Mouse (Mus musculus) liver, embryonic 12.5 days (tissue): ENCODE measurements around the gene Myzap. TPM values are rescaled to one million over a fixed set of nuclear protein-coding genes. Genes with fewer than 3 reads are reported as not detected.

ENCODE experiments used
- ATAC-seq: fragments of 200-750 bp; cut with Nextera tagmentation; 2 replicates; pipeline ENCODE4 v1.8.0; 2017; ENCODE audit warnings: moderate number of reproducible peaks, mild to moderate bottlenecking, moderate library complexity
- H3K27ac ChIP-seq: fragments of 300-500 bp; sonication (generic); 2 replicates; pipeline ENCODE4 v1.5.1; 2016; ENCODE audit warnings: mild to moderate bottlenecking
- H3K27me3 ChIP-seq: fragments of 300-500 bp; sonication (generic); replicated peaks from 2 replicates; pipeline ENCODE4 v1.6.1; 2016; ENCODE audit warnings: mild to moderate bottlenecking, moderate library complexity
- H3K36me3 ChIP-seq: fragments of 300-500 bp; sonication (generic); 2 replicates; pipeline ENCODE4 v1.6.1; 2016; ENCODE audit warnings: mild to moderate bottlenecking, moderate library complexity
- H3K4me1 ChIP-seq: fragments of 300-500 bp; sonication (generic); 2 replicates; pipeline ENCODE4 v1.6.1; 2016
- H3K4me2 ChIP-seq: fragments of 300-500 bp; sonication (generic); 2 replicates; pipeline ENCODE4 v1.6.1; 2016; ENCODE audit warnings: mild to moderate bottlenecking, moderate library complexity
- H3K4me3 ChIP-seq: fragments of 300-500 bp; sonication (generic); 2 replicates; pipeline ENCODE4 v1.5.1; 2016; ENCODE audit warnings: mild to moderate bottlenecking, moderate library complexity
- H3K9ac ChIP-seq: fragments of 300-500 bp; sonication (generic); 2 replicates; pipeline ENCODE4 v1.6.1; 2016; ENCODE audit warnings: mild to moderate bottlenecking, moderate library complexity
- H3K9me3 ChIP-seq: fragments of 300-500 bp; sonication (generic); replicated peaks from 2 replicates; pipeline ENCODE4 v1.6.1; 2016; ENCODE audit warnings: mild to moderate bottlenecking, moderate library complexity
- WGBS: fragments of 180-500 bp; shearing (Covaris S2); methylation state at CpG from one replicate; pipeline ENCODE4 v1.1.7; 2016; ENCODE audit not compliant: insufficient replicate concordance; 5-methylcytosine and 5-hydroxymethylcytosine counted together
- polyA plus RNA-seq: library from polyadenylated mRNA; unstranded; fragments of >200 nt; fragmentation: Nextera tagmentation; extraction: Ambion mirVana; gene quantifications from 2 replicates; pipeline ENCODE4 v1.2.1, GENCODE M21; 2016

The Myzap gene
- polyA plus RNA-seq, 1 experiment from 2014 or later, result 4.4 TPM

DNA sequence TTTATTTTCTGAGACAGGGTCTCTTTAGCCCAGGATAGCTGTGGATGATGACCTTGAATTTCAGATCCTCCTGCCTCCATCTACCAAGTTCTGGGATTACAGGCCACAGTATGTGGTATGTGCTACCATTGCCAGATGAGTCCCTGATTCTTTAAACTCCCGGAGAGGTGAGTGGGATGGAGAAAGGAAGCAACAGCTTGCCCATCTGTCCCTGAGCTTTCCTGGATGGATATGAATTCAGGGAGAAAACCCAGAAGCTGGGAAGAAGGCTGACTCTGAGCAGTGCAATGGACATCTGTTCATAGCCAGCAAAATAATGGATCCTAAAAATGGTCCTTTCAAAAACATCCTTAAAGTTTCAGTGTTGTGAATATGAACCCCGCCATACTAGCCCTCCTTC, 57.1 kb downstream of the Myzap start:
- H3K4me1 ChIP-seq, result no peaks in the 10 kb centered on the region
- no peak for ATAC-seq
- 70% methylated on average over 2 of the region's 2 CpGs for whole genome bisulfite sequencing
- no peak overlapping the region for H3K4me2 ChIP-seq
- H3K36me3 ChIP-seq, result no peaks in the 10 kb centered on the region
- H3K9ac ChIP-seq, result no peak overlapping the region
- H3K27ac ChIP-seq, result no peak overlapping the region
- no peak overlapping the region for H3K4me3 ChIP-seq
- H3K9me3 ChIP-seq, result 0 out of 2 replicates have a peak, but pooled peaks cover 2% of the 10 kb centered on the region
- H3K27me3 ChIP-seq, result no peaks in the 10 kb centered on the region

DNA sequence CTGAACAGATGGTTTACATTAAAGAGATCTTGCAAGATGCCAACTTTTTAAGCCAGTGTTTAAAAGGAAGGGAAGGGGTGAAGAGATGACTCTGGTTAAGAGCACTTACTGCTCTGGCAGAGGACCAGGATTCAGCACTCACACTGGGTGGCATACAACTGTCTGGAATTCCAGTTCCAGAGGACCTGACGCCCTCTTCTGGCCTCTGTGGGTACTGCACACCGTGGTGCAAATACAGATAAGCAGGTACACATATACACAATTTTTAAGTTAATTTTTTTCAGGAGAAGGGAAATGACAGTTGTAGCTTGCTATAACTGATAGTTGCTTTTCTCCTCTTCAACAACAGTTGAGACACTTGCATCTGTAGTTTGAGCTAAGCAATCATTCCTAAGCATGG, 62.2 kb downstream of the Myzap start:
- no peak overlapping the region for H3K9ac ChIP-seq
- no peaks in the 10 kb centered on the region for H3K36me3 ChIP-seq
- no peaks in the 10 kb centered on the region for H3K4me1 ChIP-seq
- 0 out of 2 replicates have a peak, but pooled peaks cover 5% of the 10 kb centered on the region for H3K9me3 ChIP-seq
- H3K27ac ChIP-seq, result no peak overlapping the region
- 58% methylated on average over 2 of the region's 2 CpGs for WGBS
- H3K27me3 ChIP-seq, result no peaks in the 10 kb centered on the region
- H3K4me3 ChIP-seq, result no peak overlapping the region
- no peak for ATAC-seq
- H3K4me2 ChIP-seq, result no peak overlapping the region

DNA sequence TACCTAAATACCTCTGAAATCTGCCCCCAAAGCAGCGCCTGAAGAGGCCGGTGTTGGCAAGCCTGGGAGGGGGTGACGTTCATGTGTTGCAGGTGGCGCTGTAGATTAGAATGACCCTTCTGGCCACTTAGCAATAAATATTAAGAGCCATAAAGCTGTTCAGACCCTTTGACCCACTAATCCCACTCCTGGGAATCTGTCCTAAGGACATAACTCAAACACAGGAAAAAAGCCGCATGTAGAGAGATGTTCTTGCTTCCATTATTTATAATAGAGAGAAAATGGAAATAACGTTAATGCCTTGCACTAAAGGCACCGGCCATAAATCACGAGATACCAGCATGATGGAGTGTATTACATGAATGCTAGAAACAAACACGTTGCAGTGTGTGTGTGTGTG, 64.7 kb downstream of the Myzap start:
- Histone ChIP-seq H3K4me3 (no peak overlapping the region), H3K27ac (no peak overlapping the region), H3K4me1 (no peaks in the 10 kb centered on the region), H3K27me3 (0 out of 2 replicates have a peak, but pooled peaks cover 4% of the 10 kb centered on the region), H3K4me2 (no peak overlapping the region), H3K9me3 (0 out of 2 replicates have a peak, but pooled peaks cover 5% of the 10 kb centered on the region), H3K9ac (no peak overlapping the region), H3K36me3 (no peaks in the 10 kb centered on the region)
- no peak for ATAC-seq
- WGBS, result 68% methylated on average over 9 of the region's 9 CpGs

DNA sequence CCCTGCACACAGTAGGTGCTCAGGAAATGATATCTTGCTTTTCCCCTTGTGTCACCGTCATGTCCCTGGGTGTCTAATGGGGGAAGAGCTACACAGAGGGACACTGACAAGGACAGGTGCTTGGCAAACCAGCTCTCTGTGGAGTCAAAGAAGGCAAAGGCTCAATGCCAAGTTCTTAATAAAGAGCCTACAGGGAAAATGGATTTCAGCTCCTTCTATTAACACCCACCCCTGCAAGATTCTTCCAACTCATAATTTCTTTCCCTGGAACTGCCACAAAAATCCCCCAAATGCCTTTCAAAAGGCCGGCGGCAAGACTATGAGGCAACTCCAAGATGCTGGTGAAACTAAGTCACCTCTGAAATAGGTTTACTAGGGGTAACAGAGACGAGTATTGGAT, 68.3 kb downstream of the Myzap start:
- Histone ChIP-seq H3K9ac (no peak overlapping the region), H3K4me3 (no peak overlapping the region), H3K27me3 (0 out of 2 replicates have a peak, but pooled peaks cover 4% of the 10 kb centered on the region), H3K4me1 (no peaks in the 10 kb centered on the region), H3K4me2 (no peak overlapping the region), H3K36me3 (no peaks in the 10 kb centered on the region), H3K9me3 (no peaks in the 10 kb centered on the region), H3K27ac (no peak overlapping the region)
- no peak for ATAC-seq
- 82% methylated on average over 4 of the region's 4 CpGs for WGBS

DNA sequence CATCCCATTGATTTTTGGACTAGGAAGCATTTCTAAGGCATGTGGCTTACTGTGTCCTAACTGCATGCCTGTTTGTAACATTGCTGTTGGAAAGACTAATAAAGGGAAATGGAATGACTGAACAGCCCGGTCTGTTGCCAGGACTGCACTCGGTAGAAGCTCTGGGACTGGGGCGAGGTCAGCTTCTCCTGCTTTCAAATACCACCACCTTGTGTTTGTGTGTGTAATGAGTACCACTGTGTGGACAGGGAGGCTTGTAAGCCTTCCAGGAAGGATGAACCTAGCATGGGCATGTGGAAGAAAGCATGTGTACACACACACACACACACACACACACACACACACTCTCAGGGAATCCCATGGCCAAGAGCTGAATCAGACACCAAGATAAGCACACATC, 72.3 kb downstream of the Myzap start:
- Histone ChIP-seq H3K4me3 (no peak overlapping the region), H3K4me1 (no peaks in the 10 kb centered on the region), H3K4me2 (no peak overlapping the region), H3K9me3 (no peaks in the 10 kb centered on the region), H3K9ac (no peak overlapping the region), H3K27ac (no peak overlapping the region), H3K36me3 (no peaks in the 10 kb centered on the region), H3K27me3 (0 out of 2 replicates have a peak, but pooled peaks cover 4% of the 10 kb centered on the region)
- WGBS, result 65% methylated on average over 3 of the region's 3 CpGs
- no peak for ATAC-seq

DNA sequence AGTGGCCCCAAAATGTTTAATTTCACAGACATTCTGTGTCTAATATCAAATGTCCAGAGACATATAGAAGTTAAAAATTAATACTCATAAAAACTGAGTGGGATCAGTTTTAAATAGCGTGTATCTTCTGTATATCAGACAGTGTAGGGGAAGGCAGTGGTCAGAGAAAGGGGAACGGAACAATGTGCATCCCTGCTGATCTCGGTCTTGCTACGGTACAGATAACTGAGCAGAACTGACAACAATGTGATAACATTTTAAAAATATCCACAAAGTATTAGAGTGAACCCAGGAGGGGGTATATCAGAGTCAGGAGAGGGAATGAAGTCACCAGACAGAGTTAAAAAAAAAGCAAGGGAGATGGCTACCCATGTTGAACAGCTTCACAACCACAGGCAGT, 74.7 kb downstream of the Myzap start:
- WGBS, result 24% methylated on average over 4 of the region's 4 CpGs
- ATAC-seq, result no peak

DNA sequence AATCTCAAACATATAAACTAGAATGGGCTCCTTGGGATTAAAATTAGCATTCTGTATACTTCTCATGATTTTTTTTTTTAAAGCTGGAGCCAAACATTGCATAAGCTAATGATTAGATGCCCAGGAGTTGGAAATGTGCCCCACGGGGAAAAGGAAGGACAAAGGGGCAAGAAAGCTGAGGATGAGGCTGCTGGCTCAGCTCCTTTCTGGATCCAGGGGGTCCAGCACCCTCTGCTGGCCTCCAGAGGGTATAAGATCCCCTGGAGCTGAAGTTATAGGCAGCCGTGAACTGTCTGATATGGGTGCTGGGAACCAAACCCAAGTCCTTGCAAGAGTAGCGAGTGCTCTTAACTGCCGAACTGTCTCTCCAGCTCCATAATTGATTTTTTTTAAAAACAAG, 76.3 kb downstream of the Myzap start:
- ATAC-seq, result no peak
- Histone ChIP-seq H3K4me2 (no peak overlapping the region), H3K9me3 (no peaks in the 10 kb centered on the region), H3K4me1 (no peaks in the 10 kb centered on the region), H3K27me3 (no peaks in the 10 kb centered on the region), H3K9ac (no peak overlapping the region), H3K36me3 (no peaks in the 10 kb centered on the region), H3K4me3 (no peak overlapping the region), H3K27ac (no peak overlapping the region)
- 76% methylated on average over 4 of the region's 4 CpGs for WGBS

More for the DNA sequence above, 74.7 kb downstream of the Myzap start:
- no peaks in the 10 kb centered on the region for H3K4me1 ChIP-seq
- H3K4me2 ChIP-seq, result no peak overlapping the region
- H3K9me3 ChIP-seq, result no peaks in the 10 kb centered on the region
- no peak overlapping the region for H3K27ac ChIP-seq
- H3K9ac ChIP-seq, result no peak overlapping the region
- no peaks in the 10 kb centered on the region for H3K27me3 ChIP-seq
- no peaks in the 10 kb centered on the region for H3K36me3 ChIP-seq
- no peak overlapping the region for H3K4me3 ChIP-seq

DNA sequence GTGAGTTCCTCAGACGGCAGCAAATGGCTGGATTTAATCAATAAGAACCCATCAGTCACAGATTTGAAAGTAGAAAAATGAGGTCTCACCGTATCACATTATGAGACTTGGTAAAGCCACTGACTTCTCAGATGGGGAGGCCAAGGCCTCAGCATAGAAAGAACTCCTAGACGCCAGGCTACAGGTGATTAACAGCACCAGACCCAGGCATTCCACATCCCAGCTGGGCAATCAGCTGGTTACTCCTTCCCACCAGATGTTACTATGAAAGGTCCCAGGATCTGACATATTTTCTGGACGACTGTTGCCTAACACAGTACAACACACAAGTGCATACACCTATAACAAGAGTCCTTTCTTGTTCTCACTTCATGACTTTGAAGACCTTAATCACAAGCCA, 78.6 kb downstream of the Myzap start:
- Histone ChIP-seq H3K4me2 (no peak overlapping the region), H3K4me1 (no peaks in the 10 kb centered on the region), H3K4me3 (no peak overlapping the region), H3K9ac (no peak overlapping the region), H3K36me3 (no peaks in the 10 kb centered on the region), H3K27ac (no peak overlapping the region), H3K27me3 (no peaks in the 10 kb centered on the region), H3K9me3 (no peaks in the 10 kb centered on the region)
- ATAC-seq, result no peak
- WGBS, result 57% methylated on average over 4 of the region's 4 CpGs

DNA sequence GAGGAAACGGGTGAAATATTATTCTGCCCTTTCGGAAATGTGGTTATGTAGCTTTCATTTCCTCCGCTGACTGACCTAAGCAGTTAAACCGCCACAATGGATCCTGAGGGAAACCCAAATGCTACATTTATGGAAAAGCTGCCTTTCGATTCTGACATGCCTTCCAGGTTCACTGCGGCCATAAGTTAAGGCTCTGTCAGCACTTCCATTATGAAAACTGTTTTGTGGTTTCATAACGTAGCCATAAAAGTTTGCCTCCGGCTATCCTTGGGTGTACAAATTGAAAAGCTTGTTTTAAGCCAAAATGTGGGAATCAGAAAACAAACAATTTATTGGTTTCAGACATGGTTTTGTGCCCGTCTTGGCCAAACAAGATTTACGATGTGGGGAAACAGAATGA, 79.3 kb downstream of the Myzap start:
- Histone ChIP-seq H3K4me3 (no peak overlapping the region), H3K9ac (no peak overlapping the region), H3K4me2 (no peak overlapping the region), H3K9me3 (no peaks in the 10 kb centered on the region), H3K36me3 (no peaks in the 10 kb centered on the region), H3K27me3 (no peaks in the 10 kb centered on the region), H3K4me1 (no peaks in the 10 kb centered on the region), H3K27ac (no peak overlapping the region)
- WGBS, result 76% methylated on average over 10 of the region's 10 CpGs
- ATAC-seq, result no peak

DNA sequence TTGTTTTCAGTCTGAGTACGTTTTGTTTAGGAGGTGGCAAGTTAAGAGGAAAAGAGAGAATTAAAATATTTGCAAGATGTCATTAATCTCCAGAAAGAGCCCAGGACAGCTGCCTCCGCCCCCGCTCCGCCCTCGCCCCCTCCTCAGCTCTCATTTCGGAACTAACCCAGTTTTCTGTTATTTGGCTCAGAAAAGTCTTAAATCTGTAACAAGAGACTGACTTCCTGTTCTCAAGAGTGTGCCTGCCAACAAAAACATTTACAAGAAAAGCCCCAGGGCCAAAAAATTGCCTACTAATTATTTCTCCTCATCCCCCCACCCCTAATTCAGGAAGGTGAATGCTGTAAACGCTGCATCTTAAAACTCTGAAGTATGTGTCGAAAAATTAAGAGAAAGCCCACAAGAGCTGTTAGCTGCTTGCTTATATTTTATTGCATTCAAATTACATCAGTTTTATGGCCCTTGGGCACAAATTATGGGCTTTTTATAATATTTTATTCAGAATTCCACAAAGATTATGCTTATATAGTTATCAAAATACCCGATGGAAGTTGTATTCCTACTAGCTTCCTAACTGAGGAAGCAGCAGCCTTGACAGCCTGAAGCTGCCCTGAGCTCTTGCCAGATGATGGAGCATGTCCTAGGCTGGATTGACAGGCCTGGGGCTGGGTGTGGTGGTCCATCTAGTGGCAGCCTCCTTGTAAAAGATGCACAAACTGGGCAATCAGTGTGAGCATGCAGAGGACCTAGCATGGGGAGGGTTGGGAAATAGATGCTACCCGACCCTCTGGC, 93.6 kb downstream of the Myzap start:
- no peak for ATAC-seq
- Histone ChIP-seq H3K4me1 (no peaks in the 10 kb centered on the region), H3K4me2 (no peak overlapping the region), H3K9me3 (no peaks in the 10 kb centered on the region), H3K36me3 (no peaks in the 10 kb centered on the region), H3K27ac (no peak overlapping the region), H3K4me3 (no peak overlapping the region), H3K9ac (no peak overlapping the region), H3K27me3 (no peaks in the 10 kb centered on the region)
- 67% methylated on average over 10 of the region's 10 CpGs for WGBS

DNA sequence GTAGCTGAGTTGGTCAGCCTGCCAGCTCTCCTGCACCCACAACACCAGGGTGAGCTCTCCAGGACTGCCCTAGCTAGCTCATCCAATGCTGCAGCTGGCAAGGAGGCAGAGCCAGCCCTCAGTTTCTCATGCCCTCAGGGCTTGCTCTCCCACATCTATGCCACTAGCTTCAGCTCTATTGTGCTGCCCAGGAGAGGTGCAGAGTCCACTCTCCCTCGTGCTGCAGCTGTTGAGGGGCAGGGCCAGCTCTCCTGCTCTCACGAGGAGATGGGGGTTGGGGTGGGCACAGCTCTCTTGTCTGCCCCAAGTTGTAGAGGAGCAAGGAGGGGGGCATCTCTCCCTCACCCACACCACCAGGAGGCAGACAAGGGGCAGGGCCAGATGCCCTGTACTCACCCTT, 95.5 kb downstream of the Myzap start:
- no peak for ATAC-seq
- no peaks in the 10 kb centered on the region for H3K4me1 ChIP-seq
- 42% methylated on average over 2 of the region's 2 CpGs for WGBS
- no peaks in the 10 kb centered on the region for H3K27me3 ChIP-seq
- no peak overlapping the region for H3K4me2 ChIP-seq
- no peaks in the 10 kb centered on the region for H3K36me3 ChIP-seq
- H3K9ac ChIP-seq, result no peak overlapping the region
- no peak overlapping the region for H3K4me3 ChIP-seq
- H3K9me3 ChIP-seq, result no peaks in the 10 kb centered on the region
- no peak overlapping the region for H3K27ac ChIP-seq

DNA sequence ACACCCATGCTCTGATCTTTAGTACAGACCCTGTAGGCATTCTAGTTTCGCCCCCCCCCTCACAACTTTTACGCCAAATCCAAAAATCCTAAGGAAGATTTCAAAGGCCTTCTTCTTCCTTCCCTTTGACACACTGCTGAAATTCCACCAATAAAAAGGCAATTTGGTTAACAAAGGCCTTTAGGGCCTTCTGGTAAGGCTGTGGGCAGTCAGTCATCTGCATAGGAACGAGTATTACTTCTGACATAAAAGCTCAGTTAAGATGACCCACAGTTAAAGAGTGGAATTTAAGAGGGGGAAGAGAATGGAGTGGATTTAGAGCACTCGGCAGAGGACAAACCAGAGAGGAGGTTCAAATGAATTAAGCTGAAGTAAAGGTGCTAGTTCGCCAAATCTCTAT, 98.4 kb downstream of the Myzap start:
- WGBS, result 70% methylated on average over 5 of the region's 5 CpGs
- Histone ChIP-seq H3K36me3 (no peaks in the 10 kb centered on the region), H3K4me3 (no peak overlapping the region), H3K27me3 (0 out of 2 replicates have a peak, but pooled peaks cover 6% of the 10 kb centered on the region), H3K9me3 (no peaks in the 10 kb centered on the region), H3K27ac (no peak overlapping the region), H3K4me1 (no peaks in the 10 kb centered on the region), H3K4me2 (no peak overlapping the region), H3K9ac (no peak overlapping the region)
- no peak for ATAC-seq
